ENCODE assay signal across 19 mouse cellular contexts in genomic region chr12:67618252-67618651, GRCm38 (mm10).
DNase-seq lines count a peak whose midpoint lies in the region; ATAC-seq and TF ChIP-seq lines count a peak whose summit lies in the region.
"Had no signal": no experiment of that assay in that cellular context is flagged by ENCODE, and none has a peak within 500 bp of the region (broad histone marks: within the 10 kb centered on the region; RNA-seq: fewer than 3 reads in every experiment).

No protein-coding gene starts in this region.

- H3K27ac ChIP-seq in forebrain, embryonic 11.5 days (ENCODE audit: low read depth, low read length) = no peak overlapping the region
- H3K27ac ChIP-seq in forebrain, embryonic 10.5 days = no peak overlapping the region
- H3K27ac ChIP-seq in forebrain, embryonic 14.5 days (ENCODE audit: low read depth, low read length) = no peak overlapping the region
- H3K27ac ChIP-seq in hindbrain, postnatal 0 days = no peak overlapping the region
- H3K27ac ChIP-seq: heart, adult 2 months; intestine, embryonic 15.5 days; kidney, embryonic 15.5 days; layer of hippocampus, adult 2 months; left cerebral cortex, adult 2 months; limb, embryonic 15.5 days; midbrain, embryonic 15.5 days had no signal

- no peaks in the 10 kb centered on the region for H3K9me3 ChIP-seq in forebrain, embryonic 11.5 days (ENCODE audit: control insufficient read depth, low read length)
- H3K9me3 ChIP-seq in forebrain, embryonic 10.5 days = no peaks in the 10 kb centered on the region
- no peaks in the 10 kb centered on the region for H3K9me3 ChIP-seq in forebrain, embryonic 14.5 days (replicated peaks; ENCODE audit: control insufficient read depth, low read length)
- H3K9me3 ChIP-seq in hindbrain, postnatal 0 days (ENCODE audit: low read length) = no peaks in the 10 kb centered on the region
- H3K9me3 ChIP-seq: intestine, embryonic 15.5 days; kidney, embryonic 15.5 days; limb, embryonic 15.5 days; midbrain, embryonic 15.5 days had no signal

- H3K27me3 ChIP-seq in forebrain, embryonic 11.5 days (ENCODE audit: control insufficient read depth, insufficient read depth, low read length) = no peaks in the 10 kb centered on the region
- H3K27me3 ChIP-seq in forebrain, embryonic 10.5 days (ENCODE audit: poor library complexity, severe bottlenecking) = no peaks in the 10 kb centered on the region
- H3K27me3 ChIP-seq in forebrain, embryonic 14.5 days (replicated peaks; ENCODE audit: control insufficient read depth, insufficient read depth, low read length) = no peaks in the 10 kb centered on the region
- no peaks in the 10 kb centered on the region for H3K27me3 ChIP-seq in hindbrain, postnatal 0 days (ENCODE audit: insufficient read depth, low read length)
- H3K27me3 ChIP-seq: intestine, embryonic 15.5 days; kidney, embryonic 15.5 days; limb, embryonic 15.5 days; midbrain, embryonic 15.5 days had no signal

- no peak overlapping the region for H3K4me2 ChIP-seq in forebrain, embryonic 11.5 days (ENCODE audit: low read depth, low read length, severe bottlenecking)
- no peak overlapping the region for H3K4me2 ChIP-seq in forebrain, embryonic 14.5 days (ENCODE audit: low read length)
- H3K4me2 ChIP-seq in hindbrain, postnatal 0 days (ENCODE audit: low read depth, low read length) = no peak overlapping the region
- H3K4me2 ChIP-seq: intestine, embryonic 15.5 days; kidney, embryonic 15.5 days; limb, embryonic 15.5 days; midbrain, embryonic 15.5 days had no signal

- no peak overlapping the region for H3K9ac ChIP-seq in forebrain, embryonic 11.5 days (ENCODE audit: low read length)
- H3K9ac ChIP-seq in forebrain, embryonic 14.5 days (ENCODE audit: low read length) = no peak overlapping the region
- no peak overlapping the region for H3K9ac ChIP-seq in hindbrain, postnatal 0 days (replicated peaks; ENCODE audit: low read length)
- H3K9ac ChIP-seq: intestine, embryonic 15.5 days; kidney, embryonic 15.5 days; limb, embryonic 15.5 days; midbrain, embryonic 15.5 days had no signal

- no peak for DNase-seq in forebrain, embryonic 11.5 days (ENCODE audit: low spot score)
- no peak for DNase-seq in forebrain, embryonic 10.5 days (ENCODE audit: extremely low spot score, low spot score)
- peak; percentile 30 for DNase-seq in brain, adult 2 months (ENCODE audit: low read depth, low spot score)
- peak; percentile 64 for DNase-seq in forebrain, embryonic 14.5 days (ENCODE audit: low spot score)
- peak; percentile 40 for DNase-seq in hindbrain, postnatal 0 days (ENCODE audit: low spot score)
- DNase-seq in frontal cortex, postnatal 10 days (ENCODE audit: low spot score in 2 of 2) = no peak
- no peak for DNase-seq in right cerebral cortex, adult 2 months (ENCODE audit: low spot score in 2 of 2)
- DNase-seq: gastrocnemius, postnatal 10 days; heart, adult 2 months; heart, postnatal 10 days; lung, adult 18-20 months; lung, postnatal 4 days; thymus, postnatal 4 days had no signal

- no peak overlapping the region for H3K4me3 ChIP-seq in forebrain, embryonic 11.5 days (ENCODE audit: low read depth, low read length)
- H3K4me3 ChIP-seq in forebrain, embryonic 10.5 days = no peak overlapping the region
- H3K4me3 ChIP-seq in forebrain, embryonic 14.5 days (ENCODE audit: low read depth, low read length) = no peak overlapping the region
- no peak overlapping the region for H3K4me3 ChIP-seq in hindbrain, postnatal 0 days (ENCODE audit: low read length)
- H3K4me3 ChIP-seq: heart, adult 2 months; intestine, embryonic 15.5 days; kidney, embryonic 15.5 days; layer of hippocampus, adult 2 months; left cerebral cortex, adult 2 months; limb, embryonic 15.5 days; midbrain, embryonic 15.5 days had no signal

- 0 out of 2 replicates have a peak, but pooled peaks have one; percentile 60 for ATAC-seq in forebrain, embryonic 11.5 days (replicated peaks; ENCODE audit: low FRiP score)
- peak; percentile 77; the same call in 1 of the 2 replicates for ATAC-seq in forebrain, embryonic 14.5 days
- peak; percentile 69; the same call in 1 of the 2 replicates for ATAC-seq in hindbrain, postnatal 0 days
- ATAC-seq: intestine, embryonic 15.5 days; midbrain, embryonic 15.5 days had no signal

- no peaks in the 10 kb centered on the region for H3K4me1 ChIP-seq in forebrain, embryonic 11.5 days (replicated peaks; ENCODE audit: control insufficient read depth, insufficient read depth, low read length)
- H3K4me1 ChIP-seq in forebrain, embryonic 10.5 days = peaks cover 12% of the 10 kb centered on the region
- no peaks in the 10 kb centered on the region for H3K4me1 ChIP-seq in forebrain, embryonic 14.5 days (ENCODE audit: control insufficient read depth, insufficient read depth, low read length)
- H3K4me1 ChIP-seq in hindbrain, postnatal 0 days (ENCODE audit: insufficient read depth, low read length) = no peaks in the 10 kb centered on the region
- H3K4me1 ChIP-seq: intestine, embryonic 15.5 days; kidney, embryonic 15.5 days; limb, embryonic 15.5 days had no signal

- no peaks in the 10 kb centered on the region for H3K36me3 ChIP-seq in forebrain, embryonic 11.5 days (ENCODE audit: control insufficient read depth, insufficient read depth, low read length)
- no peaks in the 10 kb centered on the region for H3K36me3 ChIP-seq in forebrain, embryonic 10.5 days (replicated peaks)
- no peaks in the 10 kb centered on the region for H3K36me3 ChIP-seq in forebrain, embryonic 14.5 days (ENCODE audit: control insufficient read depth, insufficient read depth, low read length)
- no peaks in the 10 kb centered on the region for H3K36me3 ChIP-seq in hindbrain, postnatal 0 days (ENCODE audit: insufficient read depth, low read length)
- H3K36me3 ChIP-seq: intestine, embryonic 15.5 days; kidney, embryonic 15.5 days; limb, embryonic 15.5 days; midbrain, embryonic 15.5 days had no signal

- WGBS in forebrain, embryonic 11.5 days = 75% methylated on average over 6 of the region's 6 CpGs
- 85% methylated on average over 6 of the region's 6 CpGs for WGBS in forebrain, embryonic 10.5 days
- WGBS in forebrain, embryonic 14.5 days = 43% methylated on average over 6 of the region's 6 CpGs
- 64% methylated on average over 6 of the region's 6 CpGs for WGBS in hindbrain, postnatal 0 days

- no peak for TF ChIP-seq CTCF in hindbrain, postnatal 0 days (IDR thresholded peaks at IDR 0.05; ENCODE audit: low read depth)

Comparison
In these comparisons a context has a peak if more than half of its experiments do, and no peak if none do; other contexts are left out.
1. DNase-seq: peak in brain, adult 2 months (single experiment), forebrain, embryonic 14.5 days (single experiment) and hindbrain, postnatal 0 days (single experiment); none in forebrain, embryonic 11.5 days (single experiment), forebrain, embryonic 10.5 days (single experiment), frontal cortex, postnatal 10 days (0 of 2) and right cerebral cortex, adult 2 months (0 of 2).
2. Peak in every context shown above with its lines, with median percentiles within 50 percentile points of each other: ATAC-seq.